Mouse (Mus musculus): ENCODE measurements at regions not wholly inside any gene's neighbourhood (a gene's known extent, or its start where the extent isn't known, plus 50 kb on each side); places are given as distances from the start of the nearest gene placed in this dataset.

DNA sequence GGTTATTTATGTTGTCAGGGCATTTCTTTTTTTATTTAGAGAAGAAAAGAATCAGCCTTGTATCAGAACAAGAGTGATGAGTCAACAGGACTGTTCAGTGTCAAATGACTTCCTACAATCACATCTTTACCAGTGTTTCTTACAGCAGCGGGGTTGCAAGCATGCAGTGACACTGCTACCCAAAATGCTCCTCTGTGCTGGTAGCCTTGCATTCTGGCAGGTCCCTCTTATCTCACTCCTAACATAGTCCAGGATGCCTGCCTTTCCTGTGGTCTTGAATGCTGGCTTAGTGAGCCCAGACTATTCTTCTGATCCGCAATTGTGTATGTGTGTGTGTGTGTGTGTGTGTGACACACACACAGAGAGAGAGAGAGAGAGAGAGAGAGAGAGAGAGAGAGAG is 506.4 kb upstream of the Camk1g start:
- TF ChIP-seq GATA1 (IDR thresholded peaks at IDR 0.05; ENCODE audit: low read length) (no peak), TAL1 (IDR thresholded peaks at IDR 0.05; ENCODE audit: low read length) (no peak)
